Mouse (Mus musculus) cortical plate, adult 2 months (tissue): ENCODE data around the gene Rspry1. TPM values are rescaled to one million over a fixed set of nuclear protein-coding genes. Genes with fewer than 3 reads are reported as not detected.

ENCODE experiments used
- H3K27ac ChIP-seq: fragments of 200-500 bp; 2 replicates; pipeline ENCODE4 v1.5.1; 2012; ENCODE audit warnings: low read length, control low read depth, inconsistent platforms; ENCODE audit not compliant: insufficient read depth
- H3K4me1 ChIP-seq: fragments of 200-500 bp; 2 replicates; pipeline ENCODE4 v1.6.1; 2011; ENCODE audit warnings: low read length; ENCODE audit not compliant: control insufficient read depth, insufficient read depth
- H3K4me3 ChIP-seq: fragments of 200-500 bp; 2 replicates; pipeline ENCODE4 v1.5.1; 2011; ENCODE audit warnings: mild to moderate bottlenecking, low read length, control low read depth; ENCODE audit not compliant: insufficient read depth
- CTCF ChIP-seq: fragments of 200-500 bp; IDR thresholded peaks from 2 replicates; pipeline ENCODE4 v1.5.1; 2011; ENCODE audit warnings: mild to moderate bottlenecking, control low read depth, low read length; ENCODE audit not compliant: insufficient read depth; ENCODE audit errors: extremely low read depth
- POLR2A ChIP-seq: fragments of 200-500 bp; IDR thresholded peaks from 2 replicates; pipeline ENCODE4 v1.6.1; 2011; ENCODE audit warnings: mild to moderate bottlenecking, low read length, control low read depth; ENCODE audit not compliant: insufficient read depth; ENCODE audit errors: extremely low read depth
- polyA plus RNA-seq: library from polyadenylated mRNA; depleted of rRNA; stranded (reverse); fragments of >200 nt; gene quantifications from 2 replicates; pipeline ENCODE4 v1.2.3, GENCODE M21; 2012

The Rspry1 gene
- polyA plus RNA-seq, 1 experiment = 19.8 TPM

DNA sequence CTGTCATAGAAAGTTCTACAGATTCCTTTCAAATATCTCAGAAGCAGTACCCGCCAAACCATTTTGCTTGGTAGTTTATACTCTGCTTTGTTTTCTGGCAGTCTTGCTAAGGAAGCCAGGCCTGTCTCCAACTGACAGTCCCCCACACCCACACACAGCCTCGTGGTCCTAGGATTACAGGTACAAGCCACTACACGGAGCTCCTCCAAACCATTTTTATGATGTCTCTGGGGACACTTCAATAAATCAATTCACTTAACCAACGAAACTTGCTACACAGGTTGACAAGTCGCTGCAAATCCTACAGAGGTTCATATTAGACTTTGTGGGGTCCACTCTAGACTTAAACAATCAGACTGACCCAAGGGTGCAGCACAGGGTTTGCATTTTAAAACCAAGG is 1.3 kb upstream of the Rspry1 start:
- H3K4me1 ChIP-seq = no peaks in the 10 kb centered on the region
- H3K27ac ChIP-seq = no peak overlapping the region
- peak overlapping the region; percentile 77 for H3K4me3 ChIP-seq
- TF ChIP-seq CTCF = no peak
- no peak for TF ChIP-seq POLR2A

- no peak for TF ChIP-seq POLR2A
- TF ChIP-seq CTCF = no peak
- no peaks in the 10 kb centered on the region for H3K4me1 ChIP-seq
- no peak overlapping the region for H3K27ac ChIP-seq
- H3K4me3 ChIP-seq = peak overlapping the region; percentile 77
These were observed 617 bp upstream of the Rspry1 start for GRCm38 (mm10) chr8:94601034-94601606.

DNA sequence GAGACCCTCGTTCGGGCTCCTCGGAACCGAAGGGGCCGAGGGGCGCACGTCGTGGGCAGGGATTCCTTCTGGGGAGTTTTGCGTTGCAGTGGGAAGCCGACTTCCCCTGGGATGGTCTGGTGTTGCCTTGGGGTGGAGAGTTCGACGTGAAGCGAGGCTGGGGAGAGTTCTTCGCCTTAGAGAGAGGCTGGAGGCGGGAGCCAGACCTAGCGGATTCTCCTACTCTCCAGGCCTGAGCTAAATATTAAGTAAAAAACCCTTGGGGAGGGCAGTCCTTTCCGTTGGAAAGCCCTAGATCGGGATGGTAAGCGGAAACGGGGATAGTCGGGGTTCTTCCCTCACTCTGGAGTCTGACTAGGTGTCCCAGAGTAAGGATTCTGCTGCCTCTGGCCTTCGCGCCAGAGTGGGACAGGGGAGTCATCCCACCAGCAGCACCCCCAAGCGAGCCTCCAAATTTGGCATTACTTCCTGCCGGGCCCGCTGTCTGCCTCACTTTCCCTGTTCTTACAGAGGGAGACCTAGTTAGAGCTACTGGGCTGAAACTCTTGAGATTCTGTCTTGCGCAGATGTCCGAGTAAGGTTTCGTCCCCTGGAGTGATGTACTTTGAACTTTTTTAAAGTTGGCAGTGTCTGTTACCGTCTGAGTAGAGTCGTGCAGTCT is 864 bp downstream of the Rspry1 start:
- H3K4me1 ChIP-seq = no peaks in the 10 kb centered on the region
- TF ChIP-seq CTCF (no peak), POLR2A (no peak)
- H3K4me3 ChIP-seq = peak overlapping the region; percentile 77
- peak overlapping the region; percentile 76 for H3K27ac ChIP-seq

DNA sequence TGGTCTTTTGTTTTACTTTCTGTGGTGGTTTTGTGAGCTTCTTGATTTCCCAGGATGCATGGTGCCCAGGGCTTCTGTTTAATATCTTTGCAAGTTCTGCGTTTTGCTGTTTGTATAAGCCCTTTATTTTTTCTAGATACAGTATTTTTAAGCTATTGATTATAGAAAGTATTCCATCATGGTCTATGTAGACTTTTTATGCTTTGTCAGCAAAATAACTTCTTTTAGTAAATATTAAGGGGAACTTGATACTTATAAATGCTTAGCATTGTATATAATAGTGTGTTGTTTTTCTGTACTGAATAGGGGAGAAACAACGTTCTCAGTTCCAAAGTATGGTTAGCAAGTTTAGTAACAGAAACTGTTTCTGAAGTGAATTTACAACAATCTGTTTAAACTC is 2.3 kb downstream of the Rspry1 start:
- Histone ChIP-seq H3K27ac (no peak overlapping the region), H3K4me1 (no peaks in the 10 kb centered on the region), H3K4me3 (no peak overlapping the region)
- TF ChIP-seq CTCF = no peak
- TF ChIP-seq POLR2A = no peak

DNA sequence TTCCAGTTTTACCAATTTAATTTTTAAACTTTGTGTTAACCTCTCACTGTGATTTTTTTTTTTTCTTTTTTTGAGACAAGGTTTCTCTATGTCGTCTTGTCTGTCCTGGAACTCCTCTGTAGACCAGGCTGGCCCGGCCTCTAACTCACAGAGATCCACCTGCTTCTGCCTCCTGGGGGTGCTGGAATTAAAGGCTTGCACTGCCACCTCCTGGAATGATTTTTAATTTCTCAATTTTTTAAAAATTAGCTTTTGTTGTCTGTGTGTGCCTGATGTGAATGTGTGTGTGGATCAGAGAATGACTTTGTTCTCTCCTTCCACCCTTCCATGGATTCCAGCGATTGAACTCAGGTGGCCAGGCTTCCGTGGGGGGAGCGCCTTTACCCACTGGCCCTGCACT is 5.3 kb downstream of the Rspry1 start:
- Histone ChIP-seq H3K4me1 (no peaks in the 10 kb centered on the region), H3K4me3 (no peak overlapping the region), H3K27ac (no peak overlapping the region)
- no peak for TF ChIP-seq POLR2A
- 0 out of 2 replicates have a peak, but pooled peaks have one; percentile 1 for TF ChIP-seq CTCF

DNA sequence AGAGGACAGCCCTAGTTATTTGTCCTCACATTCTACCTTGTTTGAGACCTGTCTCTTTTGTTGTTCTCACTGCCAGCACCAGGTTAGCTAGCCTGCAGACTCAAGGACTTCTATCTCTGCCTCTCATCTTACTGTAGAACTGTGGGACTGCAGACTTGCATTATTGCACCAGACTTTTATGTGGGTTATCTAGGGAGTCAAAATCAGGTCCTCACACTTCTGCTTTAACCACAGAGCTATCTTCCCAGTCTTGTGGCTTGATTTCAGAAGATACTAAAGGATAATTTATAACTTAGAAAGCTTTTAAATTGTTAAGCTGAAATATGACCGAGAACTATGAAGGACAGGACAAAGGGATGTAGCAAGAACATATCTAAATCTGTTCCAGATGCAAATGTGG is 23.1 kb downstream of the Rspry1 start:
- TF ChIP-seq CTCF (no peak), POLR2A (no peak)
- no peak overlapping the region for H3K4me3 ChIP-seq
- H3K27ac ChIP-seq = no peak overlapping the region
- H3K4me1 ChIP-seq = no peaks in the 10 kb centered on the region; the same call in 1 of the 2 replicates

GRCm38 (mm10) chr8:94633564-94634194 is 31.9 kb downstream of the Rspry1 start:
- Histone ChIP-seq H3K27ac (no peak overlapping the region), H3K4me1 (no peaks in the 10 kb centered on the region), H3K4me3 (no peak overlapping the region)
- TF ChIP-seq POLR2A (no peak), CTCF (no peak)

DNA sequence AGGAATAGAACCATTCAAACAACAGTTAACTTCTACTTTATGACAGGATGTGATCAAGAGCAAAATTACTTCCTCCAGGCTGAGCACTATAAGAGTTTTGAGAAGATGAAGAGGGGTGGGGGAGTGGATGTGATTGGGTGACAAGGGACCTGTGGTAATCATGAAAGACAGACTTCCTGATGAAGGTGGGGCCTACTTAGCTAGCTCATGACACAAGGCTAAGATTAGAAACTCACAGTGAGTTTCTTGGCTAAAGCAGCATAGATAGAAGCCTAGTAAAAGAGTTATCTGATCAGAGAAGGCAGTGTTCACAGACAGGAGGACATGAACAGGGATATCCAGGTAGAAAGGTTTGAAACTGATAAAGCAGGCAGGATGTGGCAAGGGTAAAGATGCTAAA is 32.5 kb downstream of the Rspry1 start:
- H3K27ac ChIP-seq = no peak overlapping the region
- no peak for TF ChIP-seq CTCF
- no peak for TF ChIP-seq POLR2A
- no peak overlapping the region for H3K4me3 ChIP-seq
- no peaks in the 10 kb centered on the region for H3K4me1 ChIP-seq

- H3K27ac ChIP-seq = no peak overlapping the region
- no peaks in the 10 kb centered on the region; the same call in 1 of the 2 replicates for H3K4me1 ChIP-seq
- TF ChIP-seq POLR2A (no peak), CTCF (no peak)
- no peak overlapping the region for H3K4me3 ChIP-seq
These were observed 39.4 kb downstream of the Rspry1 start for GRCm38 (mm10) chr8:94641183-94641582.

DNA sequence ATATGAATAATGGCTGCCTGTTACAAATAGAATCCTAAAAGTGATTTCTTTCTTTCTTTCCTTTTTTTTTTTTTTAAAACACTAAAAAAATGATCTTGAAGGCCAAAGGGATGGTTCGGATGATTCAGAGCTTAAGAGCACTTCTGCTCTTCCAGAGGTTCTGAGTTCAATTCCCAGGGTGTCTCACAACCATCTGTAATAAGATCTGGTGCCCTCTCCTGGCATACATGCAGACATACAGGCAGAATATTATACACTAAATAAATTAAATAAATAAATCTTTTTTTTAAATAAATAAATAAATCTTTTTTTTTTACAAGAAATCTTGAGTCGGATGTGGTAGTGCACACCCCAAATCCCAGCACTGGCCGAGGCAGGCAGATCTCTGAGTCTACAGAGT is 40.2 kb downstream of the Rspry1 start:
- TF ChIP-seq POLR2A (no peak), CTCF (no peak)
- H3K4me3 ChIP-seq = no peak overlapping the region
- peaks cover 2% of the 10 kb centered on the region; the same call in 1 of the 2 replicates for H3K4me1 ChIP-seq
- H3K27ac ChIP-seq = no peak overlapping the region
